Mouse (Mus musculus): ENCODE data around the gene Pik3c2b. TPM values are rescaled to one million over a fixed set of nuclear protein-coding genes. Genes with fewer than 3 reads are reported as not detected.
A peak's percentile ranks its signal among the peaks of the same experiment; 100 is the strongest.

Pik3c2b gene
- polyA plus RNA-seq, 2 experiments from 2014 or later = 0.78 to 1.1 TPM

DNA sequence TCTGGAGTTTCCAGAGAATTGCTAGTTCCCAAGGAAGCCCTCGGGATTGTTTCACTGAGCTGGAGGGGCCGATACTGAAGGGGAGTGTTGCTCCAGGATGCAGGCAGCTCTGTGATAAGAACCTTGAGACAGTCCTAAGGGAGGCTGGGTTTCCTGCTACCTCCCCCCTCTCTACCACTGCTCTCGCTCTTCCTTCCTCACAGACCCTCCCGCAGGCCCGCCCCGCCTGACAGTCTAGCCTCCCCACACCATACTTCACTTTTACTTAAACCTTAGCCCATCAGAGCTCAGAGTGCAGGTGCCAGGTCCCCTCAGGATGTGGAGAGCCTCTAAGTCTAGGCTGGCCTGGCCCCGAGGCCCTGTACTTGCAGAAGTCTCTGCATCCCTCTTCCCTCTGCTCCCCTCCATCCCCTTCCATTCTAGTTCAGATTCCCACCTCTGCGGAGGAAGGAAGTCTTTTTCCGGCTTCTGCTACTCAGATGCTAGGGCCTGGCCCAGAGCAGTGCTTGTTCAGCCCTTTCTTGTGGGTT, 27.9 kb downstream of the Pik3c2b start:
- peak; percentile 32 for ATAC-seq

GRCm38 (mm10) chr1:133074541-133074940, 29.1 kb downstream of the Pik3c2b start:
- ATAC-seq = no peak

- ATAC-seq = no peak
Observed at GRCm38 (mm10) chr1:133075651-133076400, 30.4 kb downstream of the Pik3c2b start.

- no peak for ATAC-seq
Observed at GRCm38 (mm10) chr1:133076681-133077514, 31.4 kb downstream of the Pik3c2b start.

GRCm38 (mm10) chr1:133077606-133078337, 32.3 kb downstream of the Pik3c2b start:
- no peak for ATAC-seq

GRCm38 (mm10) chr1:133078338-133078727, 32.9 kb downstream of the Pik3c2b start:
- ATAC-seq = no peak

DNA sequence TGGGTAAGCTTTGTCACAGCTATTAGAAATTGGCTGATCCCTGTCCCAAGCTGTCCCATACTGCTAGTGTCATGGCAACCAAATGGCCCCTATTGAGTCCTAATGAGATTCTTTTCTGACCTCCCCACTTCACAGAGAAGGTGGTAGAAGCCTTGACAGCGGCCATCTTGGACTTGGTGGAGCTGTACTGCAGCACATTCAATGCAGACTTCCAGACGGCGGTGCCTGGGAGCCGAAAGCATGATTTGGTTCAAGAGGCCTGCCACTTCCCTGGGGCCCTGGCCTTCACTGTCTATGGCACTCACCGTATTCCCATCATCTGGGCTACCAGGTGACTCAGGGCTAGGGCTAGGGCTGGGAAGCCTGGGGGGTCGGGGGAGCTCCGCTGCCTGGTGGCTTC, 34.0 kb downstream of the Pik3c2b start:
- ATAC-seq = no peak

- no peak for ATAC-seq
Observed at GRCm38 (mm10) chr1:133080079-133080561, 34.7 kb downstream of the Pik3c2b start.

DNA sequence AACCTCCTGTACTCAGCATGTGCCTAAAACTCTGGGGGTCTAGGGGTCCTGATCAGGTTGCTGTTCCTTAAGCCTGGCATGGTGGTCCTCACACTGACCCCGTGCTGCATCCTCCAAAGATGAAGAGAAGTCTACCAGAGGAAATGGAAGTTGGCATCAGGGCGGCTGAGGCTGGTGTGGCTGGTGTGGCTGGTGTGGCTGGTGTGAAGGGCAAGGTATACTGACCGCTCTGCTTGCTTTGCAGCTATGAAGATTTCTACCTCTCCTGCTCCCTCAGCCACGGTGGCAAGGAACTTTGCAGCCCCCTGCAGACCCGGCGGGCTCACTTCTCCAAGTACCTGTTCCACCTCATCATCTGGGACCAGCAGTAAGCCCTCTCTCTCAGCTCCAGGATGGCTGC, 35.2 kb downstream of the Pik3c2b start:
- ATAC-seq = no peak

GRCm38 (mm10) chr1:133083003-133083546, 37.6 kb downstream of the Pik3c2b start:
- no peak for ATAC-seq

GRCm38 (mm10) chr1:133083942-133084625, 38.6 kb downstream of the Pik3c2b start:
- ATAC-seq = no peak

DNA sequence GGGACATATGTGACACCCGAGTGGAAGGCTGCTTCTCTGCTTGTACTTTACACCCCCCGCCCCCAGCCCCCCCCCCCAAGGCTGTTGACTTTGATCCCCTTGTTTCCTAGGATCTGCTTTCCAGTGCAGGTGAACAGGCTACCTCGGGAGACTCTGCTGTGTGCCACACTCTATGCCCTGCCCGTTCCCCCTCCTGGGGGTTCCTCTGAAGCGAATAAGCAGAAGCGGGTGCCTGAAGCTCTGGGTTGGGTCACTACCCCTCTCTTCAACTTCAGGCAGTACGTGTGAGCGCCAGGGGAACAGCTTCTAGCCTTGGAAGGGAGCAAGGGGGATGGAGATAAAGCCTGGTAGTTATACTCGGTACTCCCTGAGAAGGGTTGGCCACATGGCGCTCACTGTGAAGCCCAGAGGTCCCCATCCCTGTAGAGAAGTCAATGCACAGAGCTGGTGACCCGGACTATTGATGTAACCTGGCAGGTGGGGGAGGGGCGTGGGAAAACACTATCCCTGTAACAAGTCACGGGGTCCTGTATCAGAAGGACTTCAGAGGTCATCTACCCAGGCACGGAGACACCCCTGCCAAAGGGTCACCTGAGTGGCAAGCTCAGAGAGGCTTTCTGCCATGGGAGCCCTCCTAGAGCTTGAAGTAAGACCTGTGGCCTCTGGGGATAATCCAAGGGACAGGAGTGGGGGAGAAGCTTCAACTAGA, 39.4 kb downstream of the Pik3c2b start:
- no peak for ATAC-seq

- no peak for ATAC-seq
Observed at GRCm38 (mm10) chr1:133085417-133085742, 39.9 kb downstream of the Pik3c2b start.

- ATAC-seq = no peak
Observed at GRCm38 (mm10) chr1:133086804-133087203, 41.3 kb downstream of the Pik3c2b start.

DNA sequence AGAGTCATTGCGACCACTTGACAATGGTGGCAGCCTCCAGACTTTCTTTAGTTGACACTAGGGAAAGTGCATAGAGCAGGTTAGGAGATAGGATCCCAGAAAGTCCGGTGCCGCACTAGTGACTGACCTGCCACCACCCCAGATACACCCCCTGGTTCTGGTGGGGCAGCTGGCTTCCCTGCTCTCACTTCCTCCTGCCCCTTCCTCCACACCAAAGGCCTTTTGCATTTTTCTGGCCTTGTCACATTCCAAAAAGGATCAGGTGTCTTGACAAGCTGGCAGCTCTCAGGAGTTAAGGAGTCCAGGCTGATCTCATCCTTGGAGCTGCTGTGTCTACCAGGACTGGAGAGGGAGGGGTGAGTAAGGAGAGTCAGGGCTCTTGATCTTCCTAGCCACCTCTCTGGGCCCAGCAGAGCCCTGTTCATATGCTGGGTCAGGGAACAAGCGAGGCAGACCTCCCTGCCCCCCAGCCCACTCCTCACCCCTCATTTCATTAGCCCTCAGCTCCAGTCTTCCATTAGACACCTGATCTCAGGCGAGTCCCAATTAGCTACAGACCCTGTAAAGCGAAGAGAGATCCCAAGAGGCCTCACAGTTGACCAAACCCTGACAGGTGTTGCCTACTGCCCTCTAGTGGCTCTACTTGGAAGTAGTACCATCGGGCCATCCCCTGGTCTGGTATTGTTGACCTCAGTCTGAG, 41.9 kb downstream of the Pik3c2b start:
- peak; percentile 57 for ATAC-seq

- no peak for ATAC-seq
Observed at GRCm38 (mm10) chr1:133088196-133088595, 42.7 kb downstream of the Pik3c2b start.

DNA sequence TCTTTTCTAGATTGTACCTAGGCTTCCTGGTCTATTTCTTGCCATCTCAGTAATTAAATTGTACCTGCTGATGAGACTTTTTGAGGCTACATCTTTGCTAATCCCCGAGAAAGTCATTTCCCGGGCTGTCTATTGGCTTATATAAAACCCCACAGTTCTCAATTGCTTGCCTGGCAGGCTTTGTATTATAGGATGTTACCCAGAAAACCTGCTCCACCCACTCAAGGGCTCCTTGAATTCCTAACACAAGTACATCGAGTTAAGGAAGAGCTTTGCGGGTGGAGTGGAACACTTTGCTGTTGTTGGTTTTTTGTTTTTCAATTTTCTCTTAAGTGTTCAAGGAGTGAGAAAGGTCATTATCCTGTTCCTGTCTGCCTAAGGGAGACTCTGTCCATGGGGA, 43.9 kb downstream of the Pik3c2b start:
- no peak for ATAC-seq

DNA sequence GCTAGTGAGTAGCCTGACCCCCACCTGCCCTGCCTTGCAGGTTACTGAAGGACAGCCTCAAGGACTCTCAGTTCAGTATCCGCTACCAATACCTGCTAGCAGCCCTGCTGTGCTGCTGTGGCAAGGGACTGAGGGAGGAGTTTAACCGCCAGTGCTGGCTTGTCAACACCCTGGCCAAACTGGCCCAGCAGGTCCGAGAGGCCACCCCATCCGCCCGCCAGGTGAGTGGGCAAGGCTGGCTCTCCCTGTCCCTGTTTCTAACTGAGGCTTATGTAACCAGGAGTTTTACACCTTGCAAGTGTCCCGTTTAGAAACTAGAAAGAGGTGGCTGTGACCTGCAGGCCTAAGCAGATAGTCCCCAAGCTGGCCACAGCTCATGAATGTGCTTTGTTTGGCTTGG, 45.2 kb downstream of the Pik3c2b start:
- no peak for ATAC-seq

DNA sequence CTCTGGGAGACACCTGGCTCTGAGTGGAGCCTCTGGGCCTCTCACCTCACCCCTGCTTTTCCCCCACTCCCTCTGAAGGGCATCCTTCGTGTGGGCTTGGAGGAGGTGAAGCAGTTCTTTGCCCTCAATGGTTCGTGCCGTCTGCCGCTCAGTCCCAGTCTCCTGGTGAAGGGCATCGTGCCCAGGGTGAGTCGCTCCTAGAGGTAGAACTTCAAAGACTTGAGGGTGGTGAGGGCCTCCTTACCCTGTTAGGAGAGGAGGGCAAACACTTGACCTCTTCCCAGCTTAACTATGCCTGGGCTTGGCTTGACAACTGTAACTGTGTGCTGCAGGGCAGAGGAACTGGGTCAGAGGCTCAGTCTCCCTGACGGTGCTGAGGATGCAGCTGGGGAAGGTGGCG, 46.0 kb downstream of the Pik3c2b start:
- no peak for ATAC-seq

DNA sequence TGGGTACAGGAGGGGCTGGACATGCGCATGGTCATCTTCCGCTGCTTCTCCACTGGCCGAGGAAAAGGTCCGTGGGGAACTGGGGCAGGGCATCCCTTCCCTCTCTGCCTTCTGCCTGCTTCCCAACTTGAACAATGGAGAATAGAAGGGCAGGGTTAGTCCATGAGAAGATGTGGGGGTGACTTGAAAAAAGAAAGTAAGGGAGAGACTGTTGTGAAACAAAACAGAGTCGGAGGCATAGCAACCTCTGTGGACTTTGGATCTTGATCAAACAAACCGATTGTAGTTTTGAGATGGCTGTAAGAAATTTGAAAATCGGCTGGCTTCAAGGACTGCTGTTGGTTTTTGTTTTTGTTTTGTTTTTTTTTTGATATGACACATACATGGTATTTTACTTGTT, 48.3 kb downstream of the Pik3c2b start:
- ATAC-seq = no peak
